Mouse (Mus musculus) liver, embryonic 13.5 days (tissue): ENCODE results near the gene Gm20390. TPM values are rescaled to one million over a fixed set of nuclear protein-coding genes. Genes with fewer than 3 reads are reported as not detected.

Experiments used
- ATAC-seq: fragments of 200-750 bp; cut with Nextera tagmentation; 2 replicates; pipeline ENCODE4 v1.8.0; 2017; ENCODE audit warnings: low read depth, mild to moderate bottlenecking, moderate number of reproducible peaks, moderate library complexity
- DNase-seq: peaks from one replicate; pipeline ENCODE4 v3.0.0; 2022
- H3K27ac ChIP-seq: fragments of 300-500 bp; sonication (generic); 2 replicates; pipeline ENCODE4 v1.5.1; 2015; ENCODE audit warnings: moderate library complexity, mild to moderate bottlenecking, inconsistent platforms
- H3K27me3 ChIP-seq: fragments of 300-500 bp; sonication (generic); 2 replicates; pipeline ENCODE4 v1.6.1; 2015; ENCODE audit warnings: mild to moderate bottlenecking, inconsistent platforms
- H3K36me3 ChIP-seq: fragments of 300-500 bp; sonication (generic); 2 replicates; pipeline ENCODE4 v1.6.1; 2015; ENCODE audit warnings: mild to moderate bottlenecking, inconsistent platforms
- H3K4me1 ChIP-seq: fragments of 300-500 bp; sonication (generic); replicated peaks from 2 replicates; pipeline ENCODE4 v1.6.1; 2015; ENCODE audit warnings: inconsistent platforms
- H3K4me2 ChIP-seq: fragments of 300-500 bp; sonication (generic); 2 replicates; pipeline ENCODE4 v1.6.1; 2015; ENCODE audit warnings: inconsistent platforms, mild to moderate bottlenecking, moderate library complexity
- H3K4me3 ChIP-seq: fragments of 300-500 bp; sonication (generic); replicated peaks from 2 replicates; pipeline ENCODE4 v1.5.1; 2015; ENCODE audit warnings: mild to moderate bottlenecking, inconsistent platforms
- H3K9ac ChIP-seq: fragments of 300-500 bp; sonication (generic); 2 replicates; pipeline ENCODE4 v1.6.1; 2015; ENCODE audit warnings: mild to moderate bottlenecking, inconsistent platforms
- H3K9me3 ChIP-seq: fragments of 300-500 bp; sonication (generic); replicated peaks from 2 replicates; pipeline ENCODE4 v1.6.1; 2016; ENCODE audit warnings: inconsistent platforms
- WGBS: fragments of 180-500 bp; shearing (Covaris S2); methylation state at CpG from one replicate; pipeline ENCODE4 v1.1.7; 2015; ENCODE audit not compliant: insufficient replicate concordance; 5-methylcytosine and 5-hydroxymethylcytosine counted together
- polyA plus RNA-seq: library from polyadenylated mRNA; unstranded; fragments of >200 nt; fragmentation: Nextera tagmentation; extraction: Ambion mirVana; gene quantifications from 2 replicates; pipeline ENCODE4 v1.2.1, GENCODE M21; 2015

Gene Gm20390
- polyA plus RNA-seq, 1 experiment from 2014 or later: 263 TPM

GRCm38 (mm10) chr11:93963013-93963412, 5.1 kb downstream of the Gm20390 start:
- no peak overlapping the region for H3K4me2 ChIP-seq
- H3K4me3 ChIP-seq: no peak overlapping the region
- H3K4me1 ChIP-seq: peaks cover 19% of the 10 kb centered on the region
- no peak overlapping the region for H3K27ac ChIP-seq
- DNase-seq (no peak), ATAC-seq (no peak)
- H3K9ac ChIP-seq: no peak overlapping the region
- H3K36me3 ChIP-seq: peaks cover 78% of the 10 kb centered on the region
- no peaks in the 10 kb centered on the region for H3K27me3 ChIP-seq
- 84% methylated on average over 4 of the region's 4 CpGs for WGBS
- H3K9me3 ChIP-seq: no peaks in the 10 kb centered on the region

DNA sequence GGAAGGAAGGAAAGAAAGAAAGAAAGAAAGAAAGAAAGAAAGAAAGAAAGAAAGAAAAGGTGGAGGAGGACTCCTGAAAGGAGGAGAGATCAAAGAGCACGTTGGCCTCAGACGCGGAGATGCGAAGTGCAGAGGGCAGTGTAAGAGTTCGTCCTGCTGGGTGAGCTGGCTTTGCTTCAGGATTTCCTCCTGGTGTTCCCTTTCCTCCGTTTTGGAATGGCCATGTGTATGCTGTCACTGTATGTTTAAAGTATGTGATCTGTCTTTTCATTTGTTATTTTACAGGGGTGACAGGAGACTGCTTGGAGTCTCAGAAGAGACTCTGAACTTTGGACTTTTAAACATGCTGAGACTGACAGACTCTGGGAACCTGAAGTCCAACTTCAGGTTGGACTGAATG, 6.6 kb downstream of the Gm20390 start:
- no peak for DNase-seq
- peaks cover 18% of the 10 kb centered on the region for H3K4me1 ChIP-seq
- ATAC-seq: no peak
- H3K27ac ChIP-seq: no peak overlapping the region
- WGBS: 84% methylated on average over 6 of the region's 6 CpGs
- H3K4me2 ChIP-seq: no peak overlapping the region
- no peaks in the 10 kb centered on the region for H3K27me3 ChIP-seq
- H3K36me3 ChIP-seq: peaks cover 82% of the 10 kb centered on the region
- no peak overlapping the region for H3K9ac ChIP-seq
- no peaks in the 10 kb centered on the region for H3K9me3 ChIP-seq
- no peak overlapping the region for H3K4me3 ChIP-seq

DNA sequence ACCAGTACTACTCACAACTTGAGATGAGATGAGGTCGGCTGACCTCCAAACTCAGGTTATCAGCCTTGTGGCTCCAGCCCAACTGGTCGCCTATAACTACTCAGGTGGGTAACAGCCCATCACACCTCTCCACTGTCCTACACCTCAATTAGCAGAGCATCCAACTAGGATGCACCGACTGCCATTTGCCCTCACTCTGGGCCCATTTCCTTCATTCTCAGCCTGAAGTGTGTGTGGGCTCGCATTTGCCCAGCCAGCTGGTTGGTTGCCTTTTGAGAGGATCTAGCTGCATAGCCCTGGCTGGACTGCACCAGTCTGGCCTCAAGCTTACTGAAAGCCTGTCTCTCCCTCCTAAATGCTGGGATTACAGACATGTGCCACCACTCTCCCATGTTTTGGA, 10.3 kb downstream of the Gm20390 start:
- 57% methylated on average over 4 of the region's 4 CpGs for WGBS
- ATAC-seq: no peak
- no peak for DNase-seq
- Histone ChIP-seq H3K27me3 (no peaks in the 10 kb centered on the region), H3K4me3 (no peak overlapping the region), H3K9ac (no peak overlapping the region), H3K36me3 (peaks cover 64% of the 10 kb centered on the region), H3K27ac (no peak overlapping the region), H3K4me2 (no peak overlapping the region), H3K9me3 (no peaks in the 10 kb centered on the region), H3K4me1 (peaks cover 38% of the 10 kb centered on the region)

DNA sequence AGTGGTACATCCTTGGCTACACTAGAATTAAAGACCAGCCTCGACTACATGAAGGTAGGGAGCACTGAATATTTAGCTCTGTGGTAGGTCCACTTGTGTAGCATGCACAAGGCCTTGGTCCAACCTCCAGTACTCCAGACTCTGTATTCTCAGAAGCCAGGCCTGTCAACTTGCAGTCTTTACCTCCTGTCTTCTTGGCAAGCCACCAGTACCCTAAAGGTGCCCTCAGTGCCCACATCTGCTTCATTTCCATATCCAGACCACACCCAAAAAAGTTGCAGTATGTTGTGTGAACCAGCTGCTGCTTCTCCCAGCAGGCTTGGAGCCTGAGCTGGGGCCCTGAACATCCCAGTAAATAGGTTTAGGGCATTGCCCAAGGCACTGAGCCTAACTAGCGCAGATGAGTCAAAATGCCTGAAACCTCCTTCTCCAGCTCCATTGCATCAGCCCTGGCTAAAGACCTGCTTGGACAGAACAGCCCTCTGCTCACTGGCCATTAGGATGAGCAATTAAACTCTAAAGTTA, 11.0 kb downstream of the Gm20390 start:
- H3K36me3 ChIP-seq: peaks cover 64% of the 10 kb centered on the region
- H3K4me3 ChIP-seq: no peak overlapping the region
- no peak overlapping the region; the same call in 1 of the 2 replicates for H3K4me2 ChIP-seq
- WGBS: 77% methylated on average over 2 of the region's 2 CpGs
- no peak overlapping the region for H3K27ac ChIP-seq
- H3K27me3 ChIP-seq: no peaks in the 10 kb centered on the region
- no peaks in the 10 kb centered on the region for H3K9me3 ChIP-seq
- DNase-seq: no peak
- H3K4me1 ChIP-seq: peaks cover 45% of the 10 kb centered on the region
- ATAC-seq: no peak
- H3K9ac ChIP-seq: no peak overlapping the region

DNA sequence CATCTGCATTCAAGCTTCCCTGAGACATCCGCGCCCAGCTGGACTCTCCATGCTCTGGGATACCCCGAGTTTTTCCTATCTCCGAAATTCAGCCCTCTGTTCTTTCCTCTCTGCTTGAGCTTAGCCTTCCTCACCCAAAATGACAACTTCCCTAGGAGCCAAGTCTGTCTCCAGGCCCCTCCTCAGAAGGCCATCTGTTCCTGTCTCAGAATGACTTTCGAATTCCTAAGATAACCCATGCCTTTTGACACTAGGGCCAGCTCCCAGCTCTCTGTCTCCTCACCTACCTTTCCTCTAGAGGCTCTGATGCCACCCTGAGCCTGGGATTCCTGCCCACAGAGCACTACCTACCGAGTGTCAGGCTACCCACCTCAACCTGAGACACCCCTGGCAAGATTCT, 11.9 kb downstream of the Gm20390 start, which contains the start of gene Nme2:
Gene Nme2, minus strand, starts transcription at position 101 of the 400 bp plus-strand sequence.
- Histone ChIP-seq H3K4me2 (peak within 1 kb of the TSS; percentile 78), H3K9me3 (no peaks in the 10 kb centered on the region), H3K4me3 (peak within 1 kb of the TSS; percentile 66), H3K27ac (peak within 1 kb of the TSS; percentile 69), H3K9ac (peak within 1 kb of the TSS; percentile 74), H3K4me1 (peaks cover 45% of the 10 kb centered on the region), H3K36me3 (peaks cover 66% of the 10 kb centered on the region), H3K27me3 (no peaks in the 10 kb centered on the region)
- ATAC-seq (peak; percentile 8; the same call in 1 of the 2 replicates), DNase-seq (no peak)
- under 1% methylated on average over 6 of the region's 6 CpGs for WGBS

- H3K27me3 ChIP-seq: no peaks in the 10 kb centered on the region
- ATAC-seq: peak; percentile 93
- H3K36me3 ChIP-seq: peaks cover 65% of the 10 kb centered on the region
- peak; percentile 83 for DNase-seq
- no peaks in the 10 kb centered on the region for H3K9me3 ChIP-seq
- peak overlapping the region; percentile 69 for H3K27ac ChIP-seq
- H3K9ac ChIP-seq: peak overlapping the region; percentile 74
- H3K4me3 ChIP-seq: peak overlapping the region; percentile 66
- H3K4me1 ChIP-seq: peaks cover 45% of the 10 kb centered on the region
- under 1% methylated on average over 67 of the region's 67 CpGs for WGBS
- H3K4me2 ChIP-seq: peak overlapping the region; percentile 78
These were observed 12.6 kb downstream of the Gm20390 start for GRCm38 (mm10) chr11:93955256-93956150.

- DNase-seq (no peak), ATAC-seq (0 out of 2 replicates have a peak, but pooled peaks have one; percentile 3)
- Histone ChIP-seq H3K27ac (peak overlapping the region; percentile 58), H3K9ac (peak overlapping the region; percentile 74), H3K4me1 (peaks cover 45% of the 10 kb centered on the region), H3K9me3 (no peaks in the 10 kb centered on the region), H3K4me3 (peak overlapping the region; percentile 66), H3K36me3 (peaks cover 61% of the 10 kb centered on the region), H3K27me3 (no peaks in the 10 kb centered on the region), H3K4me2 (peak overlapping the region; percentile 78)
- WGBS: 20% methylated on average over 13 of the region's 13 CpGs
These were observed 13.3 kb downstream of the Gm20390 start for GRCm38 (mm10) chr11:93954738-93955255.

DNA sequence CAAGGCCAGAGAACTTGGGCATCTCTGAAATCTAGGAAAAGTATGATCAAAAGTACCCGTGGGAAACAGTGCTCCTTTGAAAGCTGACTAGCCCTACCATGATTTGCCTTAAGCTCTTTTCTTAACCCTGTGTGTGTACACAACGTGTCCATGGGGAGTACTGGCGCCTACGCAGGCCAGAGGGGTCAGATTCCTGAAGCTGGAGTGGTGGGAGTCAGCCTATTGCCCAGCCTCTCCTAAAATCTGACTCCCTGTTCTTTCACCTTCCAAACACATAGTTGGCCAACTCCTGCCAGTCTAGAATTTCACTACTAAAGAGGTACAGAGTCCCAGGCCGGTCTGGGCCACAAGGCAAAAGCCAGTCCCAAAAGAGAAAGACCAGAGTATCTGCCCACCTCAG, 15.7 kb downstream of the Gm20390 start:
- ATAC-seq (no peak), DNase-seq (no peak)
- Histone ChIP-seq H3K27me3 (no peaks in the 10 kb centered on the region), H3K9ac (no peak overlapping the region), H3K9me3 (no peaks in the 10 kb centered on the region), H3K27ac (no peak overlapping the region; the same call in 1 of the 2 replicates), H3K36me3 (peaks cover 52% of the 10 kb centered on the region), H3K4me3 (no peak overlapping the region), H3K4me1 (peaks cover 45% of the 10 kb centered on the region), H3K4me2 (0 out of 2 replicates have a peak overlapping the region, but pooled peaks have one; percentile 2)
- 74% methylated on average over 5 of the region's 5 CpGs for WGBS

DNA sequence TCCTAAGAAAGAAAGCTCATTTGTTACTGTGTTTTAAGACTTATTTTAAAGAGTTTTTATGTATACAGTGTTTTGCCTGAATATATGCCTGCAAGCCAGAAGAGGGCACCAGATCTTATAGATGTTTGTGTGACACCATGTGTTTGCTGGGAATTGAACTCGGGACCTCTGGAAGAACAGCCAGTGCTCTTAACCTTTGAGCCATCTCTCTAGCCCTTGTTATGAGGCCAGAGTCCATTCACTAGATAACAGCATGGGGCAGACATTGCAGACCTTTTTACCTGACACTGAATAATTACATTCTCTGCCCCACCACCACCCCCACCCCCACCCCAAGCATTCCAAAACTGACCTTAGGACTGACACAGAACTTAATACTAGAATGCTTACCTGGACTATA, 18.0 kb downstream of the Gm20390 start:
- peaks cover 23% of the 10 kb centered on the region for H3K4me1 ChIP-seq
- no peak overlapping the region for H3K27ac ChIP-seq
- 53% methylated on average over 1 of the region's 1 CpGs for WGBS
- no peaks in the 10 kb centered on the region for H3K9me3 ChIP-seq
- H3K4me2 ChIP-seq: no peak overlapping the region
- H3K36me3 ChIP-seq: peaks cover 54% of the 10 kb centered on the region
- H3K9ac ChIP-seq: no peak overlapping the region
- DNase-seq: no peak
- no peaks in the 10 kb centered on the region for H3K27me3 ChIP-seq
- ATAC-seq: no peak
- no peak overlapping the region for H3K4me3 ChIP-seq

GRCm38 (mm10) chr11:93948887-93949567, 19.1 kb downstream of the Gm20390 start:
- Histone ChIP-seq H3K4me1 (peaks cover 16% of the 10 kb centered on the region), H3K27me3 (no peaks in the 10 kb centered on the region), H3K9ac (no peak overlapping the region), H3K36me3 (peaks cover 57% of the 10 kb centered on the region), H3K4me2 (no peak overlapping the region), H3K27ac (no peak overlapping the region), H3K9me3 (no peaks in the 10 kb centered on the region), H3K4me3 (no peak overlapping the region)
- DNase-seq (no peak), ATAC-seq (no peak)
- WGBS: 77% methylated on average over 9 of the region's 9 CpGs

DNA sequence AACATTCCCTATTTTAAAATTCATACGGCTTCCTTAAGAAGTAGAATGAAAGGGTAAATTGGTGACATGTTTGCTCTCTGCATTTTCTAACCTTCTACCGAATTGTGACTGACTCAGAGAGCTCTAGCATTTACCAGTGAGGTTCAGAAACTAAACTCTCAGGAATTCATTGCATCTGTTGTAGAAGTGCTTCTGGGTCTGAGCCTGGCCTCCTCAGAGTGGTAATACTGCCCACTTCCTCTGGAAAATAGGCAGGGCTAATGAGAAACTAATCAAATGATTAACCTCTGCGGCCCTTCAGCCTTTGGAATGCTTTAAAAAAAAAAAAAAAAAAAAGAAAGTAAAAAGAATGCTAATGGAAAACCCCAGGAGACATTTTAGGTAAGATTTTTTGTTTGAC, 23.1 kb downstream of the Gm20390 start:
- H3K27me3 ChIP-seq: no peaks in the 10 kb centered on the region
- peaks cover 28% of the 10 kb centered on the region for H3K36me3 ChIP-seq
- H3K4me2 ChIP-seq: no peak overlapping the region
- H3K4me1 ChIP-seq: no peaks in the 10 kb centered on the region
- no peaks in the 10 kb centered on the region for H3K9me3 ChIP-seq
- no peak for DNase-seq
- no peak overlapping the region for H3K9ac ChIP-seq
- no peak overlapping the region for H3K27ac ChIP-seq
- H3K4me3 ChIP-seq: no peak overlapping the region
- ATAC-seq: no peak
- 77% methylated on average over 3 of the region's 3 CpGs for WGBS
